Mouse (Mus musculus) frontal cortex, postnatal 14 days (tissue): ENCODE data around the gene Tubb4a.
"Not testable (repeated sequence)": the region's sequence is repeated elsewhere in the genome, so short reads cannot be mapped to it uniquely, and the experiment has no call there.

Experiments
- DNase-seq, 2 experiments: peaks; one replicate each; pipeline ENCODE4 v3.0.0; 2022; ENCODE audit warnings: low spot score in 2 of 2

The Tubb4a gene

GRCm38 (mm10) chr17:57058891-57059485 is 28.6 kb downstream of the Tubb4a start, which contains the start of gene Crb3:
TSS of gene Crb3 (plus strand) at chr17:57059105.
- no peak for DNase-seq

- no peak for DNase-seq
Measured at GRCm38 (mm10) chr17:57056246-57056645, 31.3 kb downstream of the Tubb4a start.

GRCm38 (mm10) chr17:57051679-57052078 is 35.9 kb downstream of the Tubb4a start:
- DNase-seq: not testable (repeated sequence)

- DNase-seq: no peak
Measured at GRCm38 (mm10) chr17:57048816-57049215, 38.8 kb downstream of the Tubb4a start.

- no peak for DNase-seq
Measured at GRCm38 (mm10) chr17:57047406-57047805, 40.2 kb downstream of the Tubb4a start.

GRCm38 (mm10) chr17:57041554-57041953 is 46.0 kb downstream of the Tubb4a start, which contains the start of gene Slc25a41:
TSS of gene Slc25a41 (minus strand) at chr17:57041654.
- DNase-seq: no peak

GRCm38 (mm10) chr17:57038978-57039377 is 48.6 kb downstream of the Tubb4a start:
- DNase-seq: no peak

GRCm38 (mm10) chr17:57032854-57033253 is 54.7 kb downstream of the Tubb4a start:
- DNase-seq: no peak

GRCm38 (mm10) chr17:57031661-57032420 is 55.7 kb downstream of the Tubb4a start:
- DNase-seq: peak; percentile 99 to 100

GRCm38 (mm10) chr17:57030931-57031660 is 56.5 kb downstream of the Tubb4a start, which contains the start of gene Khsrp:
TSS of gene Khsrp (minus strand) at chr17:57031522.
- DNase-seq: peak in 1 of 2 experiments; percentile 35
